Mouse (Mus musculus): ENCODE measurements around the gene Gramd4. TPM values are rescaled to one million over a fixed set of nuclear protein-coding genes. Genes with fewer than 3 reads are reported as not detected.
A peak's percentile ranks its signal among the peaks of the same experiment; 100 is the strongest.

Gene Gramd4
- polyA plus RNA-seq, 1 experiment from 2014 or later: 32.5 TPM

- no peak overlapping the region for H3K4me3 ChIP-seq
- ATAC-seq (ENCODE audit: low read depth): no peak
- H3K36me3 ChIP-seq: 0 out of 2 replicates have a peak, but pooled peaks cover 5% of the 10 kb centered on the region
- no peak overlapping the region for H3K27ac ChIP-seq (replicated peaks)
- peaks cover 74% of the 10 kb centered on the region for H3K4me1 ChIP-seq (replicated peaks)
- 87% methylated on average over 8 of the region's 8 CpGs for WGBS
- H3K9ac ChIP-seq: no peak overlapping the region
- H3K4me2 ChIP-seq: no peak overlapping the region
- no peaks in the 10 kb centered on the region for H3K9me3 ChIP-seq
- H3K27me3 ChIP-seq: no peaks in the 10 kb centered on the region
Observed at GRCm38 (mm10) chr15:86064191-86064849, 6.8 kb downstream of the Gramd4 start.

GRCm38 (mm10) chr15:86064850-86065229 is 7.3 kb downstream of the Gramd4 start:
- no peaks in the 10 kb centered on the region for H3K27me3 ChIP-seq
- WGBS: 96% methylated on average over 3 of the region's 3 CpGs
- H3K4me2 ChIP-seq: no peak overlapping the region
- no peak overlapping the region for H3K9ac ChIP-seq
- 0 out of 2 replicates have a peak, but pooled peaks cover 5% of the 10 kb centered on the region for H3K36me3 ChIP-seq
- H3K9me3 ChIP-seq: no peaks in the 10 kb centered on the region
- H3K27ac ChIP-seq (replicated peaks): no peak overlapping the region
- no peak for ATAC-seq (ENCODE audit: low read depth)
- no peak overlapping the region for H3K4me3 ChIP-seq
- peaks cover 74% of the 10 kb centered on the region for H3K4me1 ChIP-seq (replicated peaks)

- Histone ChIP-seq H3K4me3 (no peak overlapping the region), H3K4me2 (no peak overlapping the region), H3K27ac (replicated peaks) (no peak overlapping the region), H3K9ac (no peak overlapping the region), H3K36me3 (0 out of 2 replicates have a peak, but pooled peaks cover 5% of the 10 kb centered on the region), H3K27me3 (no peaks in the 10 kb centered on the region), H3K4me1 (replicated peaks) (peaks cover 73% of the 10 kb centered on the region), H3K9me3 (no peaks in the 10 kb centered on the region)
- 95% methylated on average over 4 of the region's 4 CpGs for WGBS
- ATAC-seq (ENCODE audit: low read depth): no peak
Observed at GRCm38 (mm10) chr15:86065367-86065766, 7.9 kb downstream of the Gramd4 start.

GRCm38 (mm10) chr15:86066836-86067580 is 9.5 kb downstream of the Gramd4 start:
- WGBS: 78% methylated on average over 14 of the region's 14 CpGs
- Histone ChIP-seq H3K4me1 (replicated peaks) (peaks cover 67% of the 10 kb centered on the region), H3K9me3 (no peaks in the 10 kb centered on the region), H3K27me3 (no peaks in the 10 kb centered on the region), H3K27ac (replicated peaks) (0 out of 2 replicates have a peak overlapping the region, but pooled peaks have one; percentile 23), H3K9ac (no peak overlapping the region), H3K36me3 (0 out of 2 replicates have a peak, but pooled peaks cover 5% of the 10 kb centered on the region), H3K4me2 (no peak overlapping the region), H3K4me3 (no peak overlapping the region)
- no peak for ATAC-seq (ENCODE audit: low read depth)

GRCm38 (mm10) chr15:86067581-86067910 is 10.1 kb downstream of the Gramd4 start:
- Histone ChIP-seq H3K36me3 (0 out of 2 replicates have a peak, but pooled peaks cover 5% of the 10 kb centered on the region), H3K27me3 (no peaks in the 10 kb centered on the region), H3K9ac (peak overlapping the region; percentile 31; the same call in 1 of the 2 replicates), H3K27ac (replicated peaks) (peak overlapping the region; percentile 29; the same call in 1 of the 2 replicates), H3K4me2 (no peak overlapping the region), H3K9me3 (no peaks in the 10 kb centered on the region), H3K4me1 (replicated peaks) (peaks cover 66% of the 10 kb centered on the region), H3K4me3 (no peak overlapping the region)
- 0 out of 2 replicates have a peak, but pooled peaks have one; percentile 7 for ATAC-seq (ENCODE audit: low read depth)
- WGBS: 78% methylated on average over 6 of the region's 6 CpGs

GRCm38 (mm10) chr15:86067941-86068495 is 10.5 kb downstream of the Gramd4 start:
- H3K4me2 ChIP-seq: no peak overlapping the region
- no peak overlapping the region for H3K4me3 ChIP-seq
- no peaks in the 10 kb centered on the region for H3K9me3 ChIP-seq
- H3K36me3 ChIP-seq: 0 out of 2 replicates have a peak, but pooled peaks cover 5% of the 10 kb centered on the region
- ATAC-seq (ENCODE audit: low read depth): 0 out of 2 replicates have a peak, but pooled peaks have one; percentile 12
- peak overlapping the region; percentile 31; the same call in 1 of the 2 replicates for H3K9ac ChIP-seq
- peaks cover 65% of the 10 kb centered on the region for H3K4me1 ChIP-seq (replicated peaks)
- WGBS: 85% methylated on average over 4 of the region's 4 CpGs
- no peaks in the 10 kb centered on the region for H3K27me3 ChIP-seq
- H3K27ac ChIP-seq (replicated peaks): peak overlapping the region; percentile 29; the same call in 1 of the 2 replicates

- Histone ChIP-seq H3K27me3 (no peaks in the 10 kb centered on the region), H3K36me3 (0 out of 2 replicates have a peak, but pooled peaks cover 5% of the 10 kb centered on the region), H3K9me3 (no peaks in the 10 kb centered on the region), H3K27ac (replicated peaks) (no peak overlapping the region), H3K9ac (no peak overlapping the region), H3K4me2 (no peak overlapping the region), H3K4me1 (replicated peaks) (peaks cover 68% of the 10 kb centered on the region), H3K4me3 (no peak overlapping the region)
- ATAC-seq (ENCODE audit: low read depth): no peak
- WGBS: 80% methylated on average over 10 of the region's 10 CpGs
Observed at GRCm38 (mm10) chr15:86069011-86069791, 11.7 kb downstream of the Gramd4 start.

- H3K27ac ChIP-seq (replicated peaks): peak overlapping the region; percentile 28; the same call in 1 of the 2 replicates
- H3K36me3 ChIP-seq: 0 out of 2 replicates have a peak, but pooled peaks cover 5% of the 10 kb centered on the region
- H3K9ac ChIP-seq: no peak overlapping the region
- H3K27me3 ChIP-seq: no peaks in the 10 kb centered on the region
- H3K4me2 ChIP-seq: no peak overlapping the region
- ATAC-seq (ENCODE audit: low read depth): no peak
- WGBS: 60% methylated on average over 11 of the region's 11 CpGs
- peaks cover 65% of the 10 kb centered on the region for H3K4me1 ChIP-seq (replicated peaks)
- no peaks in the 10 kb centered on the region for H3K9me3 ChIP-seq
- no peak overlapping the region for H3K4me3 ChIP-seq
Observed at GRCm38 (mm10) chr15:86070368-86070767, 12.9 kb downstream of the Gramd4 start.

GRCm38 (mm10) chr15:86071166-86071565 is 13.7 kb downstream of the Gramd4 start:
- Histone ChIP-seq H3K4me1 (replicated peaks) (peaks cover 70% of the 10 kb centered on the region), H3K9ac (no peak overlapping the region), H3K4me2 (no peak overlapping the region), H3K4me3 (no peak overlapping the region), H3K9me3 (no peaks in the 10 kb centered on the region), H3K27ac (replicated peaks) (no peak overlapping the region), H3K27me3 (no peaks in the 10 kb centered on the region), H3K36me3 (no peaks in the 10 kb centered on the region)
- ATAC-seq (ENCODE audit: low read depth): no peak
- WGBS: 79% methylated on average over 1 of the region's 1 CpGs

- no peaks in the 10 kb centered on the region for H3K27me3 ChIP-seq
- H3K27ac ChIP-seq (replicated peaks): no peak overlapping the region
- no peaks in the 10 kb centered on the region for H3K9me3 ChIP-seq
- peaks cover 45% of the 10 kb centered on the region for H3K4me1 ChIP-seq (replicated peaks)
- no peak overlapping the region for H3K9ac ChIP-seq
- no peak overlapping the region for H3K4me3 ChIP-seq
- H3K36me3 ChIP-seq: no peaks in the 10 kb centered on the region
- no peak overlapping the region for H3K4me2 ChIP-seq
- 91% methylated on average over 16 of the region's 16 CpGs for WGBS
- no peak for ATAC-seq (ENCODE audit: low read depth)
Observed at GRCm38 (mm10) chr15:86074171-86074937, 16.9 kb downstream of the Gramd4 start.
